9 mouse cellular contexts compared by ENCODE assay signal in the genomic region with DNA sequence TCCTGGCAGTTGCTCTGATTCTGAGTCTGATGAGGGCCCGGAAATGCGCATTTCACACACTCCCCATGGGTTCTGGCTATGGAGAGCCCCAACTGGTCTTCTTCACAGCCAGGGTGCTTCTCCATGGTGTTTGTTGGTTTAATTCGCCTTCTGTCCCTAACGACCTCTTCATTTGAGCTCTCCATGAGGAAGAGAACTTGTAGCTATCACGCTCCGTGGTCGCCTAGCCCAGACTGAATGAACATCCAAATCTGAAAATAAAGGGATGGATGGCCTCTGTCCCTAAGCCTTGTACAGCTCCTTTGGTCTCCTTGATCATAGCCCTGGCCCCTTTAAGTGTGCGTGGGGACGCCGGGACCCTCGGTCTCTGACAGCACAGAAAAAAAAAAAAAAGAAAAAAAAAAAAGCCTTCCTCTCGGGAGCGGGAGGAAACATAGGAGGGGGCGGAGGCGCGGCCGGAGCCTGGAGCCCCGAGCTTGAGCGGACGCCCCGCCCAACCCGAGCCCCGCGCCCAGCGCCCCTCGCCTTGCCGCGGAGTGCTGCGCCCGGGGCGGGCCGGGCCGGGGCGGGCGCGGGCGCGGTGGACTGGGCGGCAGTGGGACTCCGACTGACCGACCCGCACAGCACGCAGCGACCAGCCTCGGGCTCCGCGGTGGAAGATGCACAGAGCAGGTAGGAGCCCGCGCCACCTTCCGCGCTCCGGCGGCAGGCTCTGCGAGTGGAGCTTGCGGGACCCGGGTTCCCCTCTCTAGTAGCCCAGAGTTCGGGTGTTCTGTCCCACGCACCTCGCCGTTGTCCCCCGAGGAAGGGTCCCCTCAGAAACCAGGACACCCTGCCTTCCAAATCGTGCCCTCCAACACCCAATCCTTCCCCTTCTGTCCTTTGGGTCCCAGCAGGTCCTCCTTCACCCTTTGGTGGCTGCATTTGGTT. TPM values are rescaled to one million over a fixed set of nuclear protein-coding genes. Genes with fewer than 3 reads are reported as not detected.
DNase-seq lines count a peak whose midpoint lies in the region; ATAC-seq lines count a peak whose summit lies in the region.
"Had no signal": no experiment of that assay in that cellular context is flagged by ENCODE, and none has a peak within 500 bp of the region (broad histone marks: within the 10 kb centered on the region; RNA-seq: fewer than 3 reads in every experiment).

TSS of gene Fgd5 (plus strand) at position 508 of the 930 bp plus-strand sequence.

- H3K9me3 ChIP-seq in embryonic facial prominence, embryonic 15.5 days (replicated peaks) = no peaks in the 10 kb centered on the region
- no peaks in the 10 kb centered on the region for H3K9me3 ChIP-seq in limb, embryonic 13.5 days
- no peaks in the 10 kb centered on the region for H3K9me3 ChIP-seq in midbrain, embryonic 15.5 days

- peak; percentile 15 for DNase-seq in right cerebral cortex, postnatal 14 days
- no peak for DNase-seq in right cerebral cortex, postnatal 36 days (ENCODE audit: low spot score in 2 of 2)
- DNase-seq in heart, postnatal 14 days = peak; percentile 55 to 73
- no peak for DNase-seq in layer of hippocampus, postnatal 14 days (ENCODE audit: low spot score in 2 of 2)
- no peak for DNase-seq in layer of hippocampus, adult 11-12 months (ENCODE audit: low spot score)

- peak within 1 kb of the TSS; percentile 41 for H3K9ac ChIP-seq in embryonic facial prominence, embryonic 15.5 days
- peak within 1 kb of the TSS; percentile 76 for H3K9ac ChIP-seq in limb, embryonic 13.5 days
- H3K9ac ChIP-seq in midbrain, embryonic 15.5 days = peak within 1 kb of the TSS; percentile 59

- H3K27me3 ChIP-seq in embryonic facial prominence, embryonic 15.5 days = peaks cover 26% of the 10 kb centered on the region
- H3K27me3 ChIP-seq in limb, embryonic 13.5 days = peaks cover 49% of the 10 kb centered on the region
- H3K27me3 ChIP-seq in midbrain, embryonic 15.5 days (replicated peaks) = peaks cover 3% of the 10 kb centered on the region; the same call in 1 of the 2 replicates

- 1% methylated on average over 54 of the region's 62 CpGs for WGBS in embryonic facial prominence, embryonic 15.5 days
- under 1% methylated on average over 60 of the region's 62 CpGs for WGBS in limb, embryonic 13.5 days
- WGBS in midbrain, embryonic 15.5 days = 2% methylated on average over 47 of the region's 62 CpGs

- H3K4me1 ChIP-seq in embryonic facial prominence, embryonic 15.5 days = peaks cover 9% of the 10 kb centered on the region
- H3K4me1 ChIP-seq in limb, embryonic 13.5 days = peaks cover 7% of the 10 kb centered on the region; the same call in 1 of the 2 replicates
- H3K4me1 ChIP-seq in midbrain, embryonic 15.5 days = peaks cover 11% of the 10 kb centered on the region

- peak; percentile 80 for ATAC-seq in embryonic facial prominence, embryonic 15.5 days (ENCODE audit: insufficient number of reproducible peaks, low FRiP score, low TSS enrichment, low read depth)
- ATAC-seq in limb, embryonic 13.5 days (ENCODE audit: low FRiP score, low read depth) = peak; percentile 72
- ATAC-seq in midbrain, embryonic 15.5 days (replicated peaks) = peak; percentile 74

- no peak within 1 kb of the TSS for H3K27ac ChIP-seq in embryonic facial prominence, embryonic 15.5 days (replicated peaks)
- no peak within 1 kb of the TSS for H3K27ac ChIP-seq in limb, embryonic 13.5 days
- 0 out of 2 replicates have a peak within 1 kb of the TSS, but pooled peaks have one; percentile 42 for H3K27ac ChIP-seq in midbrain, embryonic 15.5 days

- peak within 1 kb of the TSS; percentile 55 for H3K4me3 ChIP-seq in embryonic facial prominence, embryonic 15.5 days (replicated peaks)
- H3K4me3 ChIP-seq in limb, embryonic 13.5 days = peak within 1 kb of the TSS; percentile 60
- H3K4me3 ChIP-seq in midbrain, embryonic 15.5 days = peak within 1 kb of the TSS; percentile 70
- H3K4me3 ChIP-seq: myocyte had no signal

- intact Hi-C loops in heart, postnatal 14 days (cut with DNase I) = loop anchor here (5.0 kb wide), 2 partner anchors 39 to 76 kb away; partner anchors contain the start of gene 4930590J08Rik

- H3K4me2 ChIP-seq in embryonic facial prominence, embryonic 15.5 days (replicated peaks) = peak within 1 kb of the TSS; percentile 73
- H3K4me2 ChIP-seq in limb, embryonic 13.5 days (replicated peaks) = peak within 1 kb of the TSS; percentile 89
- peak within 1 kb of the TSS; percentile 98 for H3K4me2 ChIP-seq in midbrain, embryonic 15.5 days

- no peaks in the 10 kb centered on the region for H3K36me3 ChIP-seq in embryonic facial prominence, embryonic 15.5 days
- no peaks in the 10 kb centered on the region for H3K36me3 ChIP-seq in limb, embryonic 13.5 days
- no peaks in the 10 kb centered on the region for H3K36me3 ChIP-seq in midbrain, embryonic 15.5 days (replicated peaks)

RNA-seq across cellular contexts. Expression of gene Fgd5, which starts in this region (rescaled TPM):
- polyA plus RNA-seq in embryonic facial prominence, embryonic 15.5 days (2015; fragmentation: Nextera tagmentation; extraction: Ambion mirVana) = 12.0 and 12.2 TPM in 2 replicates
- 10 to 100 TPM; 31.9 to 32.4 TPM for total RNA-seq in heart, postnatal 14 days (2021)
- polyA plus RNA-seq in limb, embryonic 13.5 days (2015; fragmentation: Nextera tagmentation; extraction: Ambion mirVana) = 7.0 TPM in 2 replicates
- polyA plus RNA-seq in midbrain, embryonic 15.5 days (2015; fragmentation: Nextera tagmentation; extraction: Ambion mirVana) = 10.2 and 10.4 TPM in 2 replicates
- total RNA-seq in layer of hippocampus, postnatal 14 days (2021) = 1 to 10 TPM; 7.3 to 8.5 TPM
- polyA plus RNA-seq: myocyte had no signal

Comparison
In these comparisons a context has a peak if more than half of its experiments do, and no peak if none do; other contexts are left out.
1. DNase-seq: peak in right cerebral cortex, postnatal 14 days (single experiment) and heart, postnatal 14 days (2 of 2); none in right cerebral cortex, postnatal 36 days (0 of 2), layer of hippocampus, postnatal 14 days (0 of 2) and layer of hippocampus, adult 11-12 months (single experiment).
2. Peak in every context shown above with its lines, with median percentiles within 50 percentile points of each other: ATAC-seq, H3K4me2 ChIP-seq, H3K4me3 ChIP-seq and H3K9ac ChIP-seq.